In the genomic region with DNA sequence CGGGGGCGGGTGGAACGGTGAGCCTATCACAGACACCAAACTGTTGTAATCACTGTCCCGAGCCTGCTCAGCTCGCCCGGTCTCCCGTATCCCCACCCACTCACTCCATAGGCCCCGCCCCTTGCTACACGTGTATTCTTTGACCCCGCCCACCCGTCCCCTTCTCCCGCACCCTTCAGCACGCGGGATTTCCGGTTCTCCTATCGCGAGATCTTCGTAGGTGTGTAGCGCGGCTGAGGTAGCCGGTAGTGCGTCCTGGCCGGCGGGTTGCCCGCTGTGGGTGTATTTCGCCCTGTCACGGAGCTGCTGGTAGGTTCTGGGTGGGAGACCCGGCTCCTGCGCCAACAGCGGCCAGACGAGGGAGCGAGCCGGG, we compare ENCODE assay signal across 7 mouse cellular contexts. TPM values are rescaled to one million over a fixed set of nuclear protein-coding genes. Genes with fewer than 3 reads are reported as not detected.
DNase-seq lines count a peak whose midpoint lies in the region; ATAC-seq lines count a peak whose summit lies in the region.

Nmd3 (plus strand) TSS at position 172 of the 373 bp plus-strand sequence.

- H3K27ac ChIP-seq in embryonic facial prominence, embryonic 11.5 days (replicated peaks; ENCODE audit: low read depth, low read length) = peak within 1 kb of the TSS; percentile 87
- H3K27ac ChIP-seq in limb, embryonic 10.5 days = peak within 1 kb of the TSS; percentile 97
- H3K27ac ChIP-seq in midbrain, embryonic 13.5 days = peak within 1 kb of the TSS; percentile 92

- no peaks in the 10 kb centered on the region for H3K4me1 ChIP-seq in embryonic facial prominence, embryonic 11.5 days (ENCODE audit: control insufficient read depth, insufficient read depth, low read length)
- peaks cover 13% of the 10 kb centered on the region for H3K4me1 ChIP-seq in limb, embryonic 10.5 days
- H3K4me1 ChIP-seq in midbrain, embryonic 13.5 days (replicated peaks) = peaks cover 21% of the 10 kb centered on the region

- H3K4me2 ChIP-seq in embryonic facial prominence, embryonic 11.5 days (ENCODE audit: low read depth, low read length) = peak within 1 kb of the TSS; percentile 61
- H3K4me2 ChIP-seq in midbrain, embryonic 13.5 days (replicated peaks) = peak within 1 kb of the TSS; percentile 72

- H3K27me3 ChIP-seq in embryonic facial prominence, embryonic 11.5 days (ENCODE audit: control insufficient read depth, insufficient read depth, low read length) = no peaks in the 10 kb centered on the region
- no peaks in the 10 kb centered on the region for H3K27me3 ChIP-seq in limb, embryonic 10.5 days (ENCODE audit: low read depth, poor library complexity, severe bottlenecking)
- H3K27me3 ChIP-seq in midbrain, embryonic 13.5 days = no peaks in the 10 kb centered on the region

- peak within 1 kb of the TSS; percentile 94 for H3K9ac ChIP-seq in embryonic facial prominence, embryonic 11.5 days (replicated peaks; ENCODE audit: low read length)
- peak within 1 kb of the TSS; percentile 97 for H3K9ac ChIP-seq in midbrain, embryonic 13.5 days (replicated peaks)

- H3K9me3 ChIP-seq in embryonic facial prominence, embryonic 11.5 days (replicated peaks; ENCODE audit: control insufficient read depth, low read length) = no peaks in the 10 kb centered on the region
- no peaks in the 10 kb centered on the region for H3K9me3 ChIP-seq in limb, embryonic 10.5 days (replicated peaks)
- H3K9me3 ChIP-seq in midbrain, embryonic 13.5 days = no peaks in the 10 kb centered on the region

- ATAC-seq in embryonic facial prominence, embryonic 11.5 days (replicated peaks; ENCODE audit: insufficient number of reproducible peaks, low FRiP score, low TSS enrichment, low read depth) = peak; percentile 97
- peak; percentile 89 for ATAC-seq in granulocyte monocyte progenitor cell, adult 5-6 weeks (replicated peaks; ENCODE audit: poor library complexity, severe bottlenecking)
- peak; percentile 98 for ATAC-seq in midbrain, embryonic 13.5 days

- WGBS in embryonic facial prominence, embryonic 11.5 days = under 1% methylated on average over 29 of the region's 33 CpGs
- under 1% methylated on average over 33 of the region's 33 CpGs for WGBS in limb, embryonic 10.5 days
- WGBS in midbrain, embryonic 13.5 days = under 1% methylated on average over 32 of the region's 33 CpGs

- no peaks in the 10 kb centered on the region for H3K36me3 ChIP-seq in embryonic facial prominence, embryonic 11.5 days (replicated peaks; ENCODE audit: control insufficient read depth, insufficient read depth, low read depth, low read length)
- peaks cover 17% of the 10 kb centered on the region for H3K36me3 ChIP-seq in limb, embryonic 10.5 days
- H3K36me3 ChIP-seq in midbrain, embryonic 13.5 days = no peaks in the 10 kb centered on the region

- DNase-seq in adrenal gland, postnatal 14 days = peak; percentile 96
- peak; percentile 98 for DNase-seq in embryonic facial prominence, embryonic 11.5 days (ENCODE audit: low spot score)
- DNase-seq in kidney, adult 11 months = peak; percentile 81
- DNase-seq in limb, embryonic 10.5 days (ENCODE audit: low spot score) = peak; percentile 92
- DNase-seq in spleen, adult 12 weeks (ENCODE audit: low spot score) = peak; percentile 82

- H3K4me3 ChIP-seq in embryonic facial prominence, embryonic 11.5 days (ENCODE audit: low read depth, low read length) = peak within 1 kb of the TSS; percentile 96
- peak within 1 kb of the TSS; percentile 98 for H3K4me3 ChIP-seq in limb, embryonic 10.5 days
- H3K4me3 ChIP-seq in midbrain, embryonic 13.5 days (replicated peaks) = peak within 1 kb of the TSS; percentile 94

RNA-seq across cellular contexts. Expression of gene Nmd3, which starts in this region (rescaled TPM):
- 91.9 and 99.6 TPM in 2 replicates for total RNA-seq in adrenal gland, postnatal 14 days (2021)
- polyA plus RNA-seq in embryonic facial prominence, embryonic 11.5 days (2014; fragmentation: Nextera tagmentation; extraction: Ambion mirVana) = 152 and 161 TPM in 2 replicates
- 78.3 and 82.2 TPM in 2 replicates for total RNA-seq in granulocyte monocyte progenitor cell, adult 5-6 weeks (2014; fragmentation: Nextera tagmentation)
- 57.0 and 107 TPM in 2 replicates for total RNA-seq in granulocyte monocyte progenitor cell, adult 5-6 weeks (2017)
- polyA plus RNA-seq in limb, embryonic 10.5 days (2016; fragmentation: Nextera tagmentation; extraction: Ambion mirVana) = 156 and 179 TPM in 2 replicates
- 103 and 116 TPM in 2 replicates for polyA plus RNA-seq in midbrain, embryonic 13.5 days (2015; fragmentation: Nextera tagmentation; extraction: Ambion mirVana)

Comparison
In these comparisons a context has a peak if more than half of its experiments do, and no peak if none do; other contexts are left out.
1. Peak in every context shown above with its lines: DNase-seq, ATAC-seq, H3K4me3 ChIP-seq and H3K27ac ChIP-seq.